ENCODE assay signal across 17 mouse cellular contexts in genomic region chr5:150890086-150890485, GRCm38 (mm10).
A peak's percentile ranks its signal among the peaks of the same experiment; 100 is the strongest.
DNase-seq lines count a peak whose midpoint lies in the region; ATAC-seq and TF ChIP-seq lines count a peak whose summit lies in the region.
"Had no signal": no experiment of that assay in that cellular context is flagged by ENCODE, and none has a peak within 500 bp of the region (broad histone marks: within the 10 kb centered on the region; RNA-seq: fewer than 3 reads in every experiment).

No protein-coding gene starts in this region.

- no peak for TF ChIP-seq CTCF in kidney, adult 2 months (conservative IDR thresholded peaks at IDR 0.05; ENCODE audit: insufficient read depth, insufficient read length, low read depth, low read length)
- no peak for TF ChIP-seq CTCF in stomach, postnatal 0 days (IDR thresholded peaks at IDR 0.05; ENCODE audit: low read depth)

- H3K4me3 ChIP-seq in kidney, adult 2 months (ENCODE audit: insufficient read depth, low read depth, low read length) = no peak overlapping the region
- H3K4me3 ChIP-seq in kidney, embryonic 16.5 days (ENCODE audit: low read length) = no peak overlapping the region
- H3K4me3 ChIP-seq in liver, embryonic 13.5 days (replicated peaks) = no peak overlapping the region
- H3K4me3 ChIP-seq in stomach, postnatal 0 days (ENCODE audit: low read depth, low read length) = no peak overlapping the region
- no peak overlapping the region for H3K4me3 ChIP-seq in limb, embryonic 10.5 days
- H3K4me3 ChIP-seq: hindbrain, embryonic 12.5 days; limb, embryonic 13.5 days had no signal

- no peak overlapping the region for H3K27ac ChIP-seq in kidney, adult 2 months (ENCODE audit: insufficient read depth, low read depth, low read length)
- no peak overlapping the region for H3K27ac ChIP-seq in kidney, embryonic 16.5 days (ENCODE audit: low read length)
- H3K27ac ChIP-seq in liver, embryonic 13.5 days = no peak overlapping the region
- H3K27ac ChIP-seq in stomach, postnatal 0 days (replicated peaks) = no peak overlapping the region
- no peak overlapping the region for H3K27ac ChIP-seq in limb, embryonic 10.5 days
- H3K27ac ChIP-seq: hindbrain, embryonic 12.5 days; limb, embryonic 13.5 days had no signal

- WGBS in kidney, adult 2 months = 84% methylated on average over 4 of the region's 4 CpGs
- WGBS in kidney, embryonic 16.5 days = 88% methylated on average over 4 of the region's 4 CpGs
- WGBS in liver, embryonic 13.5 days (ENCODE audit: insufficient replicate concordance) = 45% methylated on average over 4 of the region's 4 CpGs
- WGBS in stomach, postnatal 0 days = 58% methylated on average over 4 of the region's 4 CpGs
- 79% methylated on average over 4 of the region's 4 CpGs for WGBS in limb, embryonic 10.5 days

- DNase-seq in kidney, adult 2 months = peak; percentile 59
- peak; percentile 55 for DNase-seq in kidney, adult 9 months
- DNase-seq in liver, embryonic 13.5 days = no peak
- DNase-seq in stomach, postnatal 0 days (ENCODE audit: low spot score) = peak; percentile 51
- DNase-seq in limb, embryonic 10.5 days (ENCODE audit: low spot score) = no peak
- DNase-seq: adrenal gland, adult 8-10 months; cerebellum, adult 11 months; cerebellum, postnatal 14 days; gastrocnemius, postnatal 25 days; heart, postnatal 10 days; layer of hippocampus, adult 9-11 months had no signal

- no peak for TF ChIP-seq POLR2A in kidney, adult 2 months (IDR thresholded peaks at IDR 0.05; ENCODE audit: low read depth, low read length)

- H3K9me3 ChIP-seq in kidney, embryonic 16.5 days (ENCODE audit: low read length) = no peaks in the 10 kb centered on the region
- no peaks in the 10 kb centered on the region for H3K9me3 ChIP-seq in liver, embryonic 13.5 days (replicated peaks)
- no peaks in the 10 kb centered on the region for H3K9me3 ChIP-seq in stomach, postnatal 0 days (ENCODE audit: control insufficient read depth, low read length)
- no peaks in the 10 kb centered on the region for H3K9me3 ChIP-seq in limb, embryonic 10.5 days (replicated peaks)
- H3K9me3 ChIP-seq: hindbrain, embryonic 12.5 days; limb, embryonic 13.5 days had no signal

- H3K36me3 ChIP-seq in kidney, adult 2 months (ENCODE audit: control insufficient read depth, insufficient read depth, low read length) = no peaks in the 10 kb centered on the region
- no peaks in the 10 kb centered on the region for H3K36me3 ChIP-seq in kidney, embryonic 16.5 days (ENCODE audit: insufficient read depth, low read length)
- no peaks in the 10 kb centered on the region for H3K36me3 ChIP-seq in liver, embryonic 13.5 days
- no peaks in the 10 kb centered on the region for H3K36me3 ChIP-seq in stomach, postnatal 0 days (ENCODE audit: control insufficient read depth, insufficient read depth, low read length)
- H3K36me3 ChIP-seq in limb, embryonic 10.5 days = no peaks in the 10 kb centered on the region
- H3K36me3 ChIP-seq: hindbrain, embryonic 12.5 days; limb, embryonic 13.5 days had no signal

- ATAC-seq in kidney, embryonic 16.5 days (ENCODE audit: low FRiP score, low TSS enrichment) = no peak; the same call in 1 of the 2 replicates
- ATAC-seq in liver, embryonic 13.5 days (ENCODE audit: low read depth) = 0 out of 2 replicates have a peak, but pooled peaks have one; percentile 48
- 0 out of 2 replicates have a peak, but pooled peaks have one; percentile 27 for ATAC-seq in stomach, postnatal 0 days (ENCODE audit: low FRiP score, low TSS enrichment)
- ATAC-seq in megakaryocyte, adult 5-6 weeks (ENCODE audit: poor library complexity, severe bottlenecking) = no peak
- ATAC-seq: lung, postnatal 0 days had no signal

- no peak overlapping the region for H3K9ac ChIP-seq in kidney, embryonic 16.5 days (replicated peaks; ENCODE audit: low read length)
- H3K9ac ChIP-seq in liver, embryonic 13.5 days = no peak overlapping the region
- H3K9ac ChIP-seq in stomach, postnatal 0 days (ENCODE audit: low read length) = no peak overlapping the region
- H3K9ac ChIP-seq: hindbrain, embryonic 12.5 days; limb, embryonic 13.5 days had no signal

- no peaks in the 10 kb centered on the region for H3K27me3 ChIP-seq in kidney, adult 2 months (replicated peaks; ENCODE audit: control insufficient read depth, insufficient read depth, low read length)
- H3K27me3 ChIP-seq in kidney, embryonic 16.5 days (ENCODE audit: insufficient read depth, low read length) = no peaks in the 10 kb centered on the region
- no peaks in the 10 kb centered on the region for H3K27me3 ChIP-seq in liver, embryonic 13.5 days
- no peaks in the 10 kb centered on the region for H3K27me3 ChIP-seq in stomach, postnatal 0 days (ENCODE audit: control insufficient read depth, insufficient read depth, low read length)
- no peaks in the 10 kb centered on the region for H3K27me3 ChIP-seq in limb, embryonic 10.5 days (ENCODE audit: low read depth, poor library complexity, severe bottlenecking)
- H3K27me3 ChIP-seq: CH12.LX; hindbrain, embryonic 12.5 days had no signal

- no peak for TF ChIP-seq EP300 in stomach, postnatal 0 days (optimal IDR thresholded peaks at IDR 0.05)

- H3K4me2 ChIP-seq in kidney, embryonic 16.5 days (replicated peaks; ENCODE audit: low read depth, low read length) = no peak overlapping the region
- H3K4me2 ChIP-seq in liver, embryonic 13.5 days = no peak overlapping the region
- H3K4me2 ChIP-seq in stomach, postnatal 0 days (replicated peaks; ENCODE audit: low read depth) = no peak overlapping the region
- H3K4me2 ChIP-seq: hindbrain, embryonic 12.5 days; limb, embryonic 13.5 days had no signal

- peaks cover 6% of the 10 kb centered on the region for H3K4me1 ChIP-seq in kidney, adult 2 months (ENCODE audit: control insufficient read depth, insufficient read depth, low read length)
- peaks cover 13% of the 10 kb centered on the region for H3K4me1 ChIP-seq in kidney, embryonic 16.5 days (ENCODE audit: insufficient read depth, low read length)
- no peaks in the 10 kb centered on the region for H3K4me1 ChIP-seq in liver, embryonic 13.5 days (replicated peaks)
- H3K4me1 ChIP-seq in stomach, postnatal 0 days (replicated peaks; ENCODE audit: control insufficient read depth, insufficient read depth) = no peaks in the 10 kb centered on the region
- peaks cover 35% of the 10 kb centered on the region for H3K4me1 ChIP-seq in limb, embryonic 10.5 days

Comparison
In these comparisons a context has a peak if more than half of its experiments do, and no peak if none do; other contexts are left out.
1. DNase-seq: peak in kidney, adult 2 months (single experiment), kidney, adult 9 months (single experiment) and stomach, postnatal 0 days (single experiment); none in liver, embryonic 13.5 days (single experiment) and limb, embryonic 10.5 days (single experiment).
2. ATAC-seq: peak in liver, embryonic 13.5 days (single experiment) and stomach, postnatal 0 days (single experiment); none in kidney, embryonic 16.5 days (single experiment) and megakaryocyte, adult 5-6 weeks (single experiment).